Mouse (Mus musculus) stomach, postnatal 0 days (tissue): ENCODE results near the gene Gm45716. TPM values are rescaled to one million over a fixed set of nuclear protein-coding genes. Genes with fewer than 3 reads are reported as not detected.

Experiments used
- ATAC-seq: fragments of 200-750 bp; cut with Nextera tagmentation; 2 replicates; pipeline ENCODE4 v1.8.0; 2017; ENCODE audit not compliant: low FRiP score, low TSS enrichment
- DNase-seq: peaks from one replicate; pipeline ENCODE4 v3.0.0-alpha.2; 2016; ENCODE audit warnings: low spot score
- H3K27ac ChIP-seq: fragments of 300-500 bp; sonication (generic); replicated peaks from 2 replicates; pipeline ENCODE4 v1.5.1; 2014; ENCODE audit warnings: mild to moderate bottlenecking, control low read depth
- H3K27me3 ChIP-seq: fragments of 300-500 bp; sonication (generic); 2 replicates; pipeline ENCODE4 v1.6.1; 2014; ENCODE audit warnings: low read length; ENCODE audit not compliant: control insufficient read depth, insufficient read depth
- H3K36me3 ChIP-seq: fragments of 300-500 bp; sonication (generic); 2 replicates; pipeline ENCODE4 v1.6.1; 2014; ENCODE audit warnings: low read length, mixed read lengths; ENCODE audit not compliant: control insufficient read depth, insufficient read depth
- H3K4me1 ChIP-seq: fragments of 300-500 bp; sonication (generic); replicated peaks from 2 replicates; pipeline ENCODE4 v1.6.1; 2014; ENCODE audit warnings: antibody characterized with exemption; ENCODE audit not compliant: control insufficient read depth, insufficient read depth
- H3K4me2 ChIP-seq: fragments of 300-500 bp; sonication (generic); replicated peaks from 2 replicates; pipeline ENCODE4 v1.6.1; 2014; ENCODE audit warnings: low read depth, mild to moderate bottlenecking, control low read depth, moderate library complexity
- H3K4me3 ChIP-seq: fragments of 300-500 bp; sonication (generic); 2 replicates; pipeline ENCODE4 v1.5.1; 2014; ENCODE audit warnings: low read depth, low read length, control low read depth
- H3K9ac ChIP-seq: fragments of 300-500 bp; sonication (generic); 2 replicates; pipeline ENCODE4 v1.6.1; 2014; ENCODE audit warnings: mild to moderate bottlenecking, low read length, control low read depth, mixed read lengths
- H3K9me3 ChIP-seq: fragments of 300-500 bp; sonication (generic); 2 replicates; pipeline ENCODE4 v1.6.1; 2016; ENCODE audit warnings: low read length; ENCODE audit not compliant: control insufficient read depth
- CTCF ChIP-seq: IDR thresholded peaks from 2 replicates; pipeline ENCODE4 v1.5.1; 2016; ENCODE audit warnings: antibody characterized with exemption, low read depth, mild to moderate bottlenecking, moderate library complexity
- EP300 ChIP-seq: optimal IDR thresholded peaks from 2 replicates; pipeline ENCODE3; 2016; ENCODE audit warnings: antibody characterized with exemption
- WGBS: fragments of 180-500 bp; shearing (Covaris S2); extraction: QIAGEN DNeasy Blood & Tissue Kit; methylation state at CpG from one replicate; pipeline ENCODE4 v1.1.7; 2014; 5-methylcytosine and 5-hydroxymethylcytosine counted together
- polyA plus RNA-seq: library from polyadenylated mRNA; unstranded; fragments of >200 nt; fragmentation: Nextera tagmentation; extraction: Ambion mirVana; gene quantifications from 2 replicates; pipeline ENCODE4 v1.2.1, GENCODE M21; 2015

Gene Gm45716
- polyA plus RNA-seq, 1 experiment from 2014 or later = 7.0 TPM

- H3K27ac ChIP-seq = no peak overlapping the region
- 86% methylated on average over 9 of the region's 9 CpGs for WGBS
- H3K9me3 ChIP-seq = no peaks in the 10 kb centered on the region
- 0 out of 2 replicates have a peak, but pooled peaks cover 3% of the 10 kb centered on the region for H3K4me1 ChIP-seq
- ATAC-seq (no peak), DNase-seq (no peak)
- peaks cover 8% of the 10 kb centered on the region for H3K36me3 ChIP-seq
- no peak overlapping the region for H3K9ac ChIP-seq
- H3K4me2 ChIP-seq = no peak overlapping the region
- no peaks in the 10 kb centered on the region for H3K27me3 ChIP-seq
- TF ChIP-seq EP300 (no peak), CTCF (no peak)
- no peak overlapping the region for H3K4me3 ChIP-seq
Measured at GRCm38 (mm10) chr11:90259826-90260225, 72.3 kb downstream of the Gm45716 start.

GRCm38 (mm10) chr11:90264180-90264579 is 76.7 kb downstream of the Gm45716 start:
- H3K9me3 ChIP-seq = no peaks in the 10 kb centered on the region
- ATAC-seq = no peak
- WGBS = 83% methylated on average over 11 of the region's 11 CpGs
- TF ChIP-seq EP300 (no peak), CTCF (no peak)
- H3K4me2 ChIP-seq = no peak overlapping the region
- H3K36me3 ChIP-seq = peaks cover 8% of the 10 kb centered on the region
- H3K4me1 ChIP-seq = no peaks in the 10 kb centered on the region
- H3K27ac ChIP-seq = no peak overlapping the region
- DNase-seq = no peak
- H3K4me3 ChIP-seq = no peak overlapping the region
- H3K27me3 ChIP-seq = no peaks in the 10 kb centered on the region
- H3K9ac ChIP-seq = no peak overlapping the region

DNA sequence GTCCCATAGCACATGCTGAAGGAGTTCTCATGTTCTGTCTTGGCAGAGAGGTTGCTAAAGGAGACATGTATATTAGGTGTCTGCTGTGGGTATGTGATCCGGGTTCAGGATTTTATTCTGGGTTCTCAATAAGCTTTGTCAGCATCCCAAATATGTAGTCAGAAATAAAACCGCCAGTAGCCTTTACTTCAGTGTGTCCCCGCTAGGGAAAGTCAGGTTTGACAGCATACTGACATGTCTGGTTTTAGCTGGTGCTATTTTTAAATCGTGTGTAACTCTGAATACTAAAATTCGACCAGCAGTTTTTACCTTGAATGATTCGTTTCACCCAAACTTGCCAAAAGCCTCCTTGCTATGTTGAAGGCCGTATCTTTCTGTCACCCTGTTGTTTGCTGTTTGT is 78.1 kb downstream of the Gm45716 start:
- no peaks in the 10 kb centered on the region for H3K4me1 ChIP-seq
- no peak overlapping the region for H3K4me3 ChIP-seq
- no peak for DNase-seq
- ATAC-seq = no peak
- H3K9ac ChIP-seq = no peak overlapping the region
- H3K36me3 ChIP-seq = peaks cover 8% of the 10 kb centered on the region
- H3K9me3 ChIP-seq = no peaks in the 10 kb centered on the region
- TF ChIP-seq CTCF = no peak
- no peak for TF ChIP-seq EP300
- H3K27ac ChIP-seq = no peak overlapping the region
- no peaks in the 10 kb centered on the region for H3K27me3 ChIP-seq
- no peak overlapping the region for H3K4me2 ChIP-seq
- WGBS = 80% methylated on average over 7 of the region's 7 CpGs

DNA sequence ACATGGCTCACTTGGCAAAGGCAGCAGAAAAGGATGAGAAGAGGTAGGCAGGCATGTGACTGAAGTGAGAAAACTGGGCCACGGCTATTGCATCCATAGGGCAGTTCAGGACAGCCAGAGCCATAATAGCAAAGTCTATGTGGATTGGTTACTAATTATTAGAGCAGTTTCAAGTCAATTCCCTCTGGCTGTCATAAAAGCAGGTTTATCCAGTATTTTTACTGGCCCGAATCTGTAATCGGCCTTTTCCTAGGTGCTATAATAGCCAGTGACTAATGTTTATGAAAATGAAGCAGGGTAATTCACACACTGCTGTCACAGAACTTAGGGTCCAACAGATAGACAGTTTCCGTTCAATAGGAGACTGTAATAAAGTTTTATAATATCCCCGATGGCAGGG is 81.5 kb downstream of the Gm45716 start:
- ATAC-seq (no peak), DNase-seq (no peak)
- Histone ChIP-seq H3K27me3 (no peaks in the 10 kb centered on the region), H3K27ac (no peak overlapping the region), H3K4me1 (no peaks in the 10 kb centered on the region), H3K4me3 (no peak overlapping the region), H3K36me3 (peaks cover 3% of the 10 kb centered on the region; the same call in 1 of the 2 replicates), H3K9ac (no peak overlapping the region), H3K9me3 (no peaks in the 10 kb centered on the region), H3K4me2 (no peak overlapping the region)
- 71% methylated on average over 5 of the region's 5 CpGs for WGBS
- TF ChIP-seq EP300 (no peak), CTCF (no peak)

DNA sequence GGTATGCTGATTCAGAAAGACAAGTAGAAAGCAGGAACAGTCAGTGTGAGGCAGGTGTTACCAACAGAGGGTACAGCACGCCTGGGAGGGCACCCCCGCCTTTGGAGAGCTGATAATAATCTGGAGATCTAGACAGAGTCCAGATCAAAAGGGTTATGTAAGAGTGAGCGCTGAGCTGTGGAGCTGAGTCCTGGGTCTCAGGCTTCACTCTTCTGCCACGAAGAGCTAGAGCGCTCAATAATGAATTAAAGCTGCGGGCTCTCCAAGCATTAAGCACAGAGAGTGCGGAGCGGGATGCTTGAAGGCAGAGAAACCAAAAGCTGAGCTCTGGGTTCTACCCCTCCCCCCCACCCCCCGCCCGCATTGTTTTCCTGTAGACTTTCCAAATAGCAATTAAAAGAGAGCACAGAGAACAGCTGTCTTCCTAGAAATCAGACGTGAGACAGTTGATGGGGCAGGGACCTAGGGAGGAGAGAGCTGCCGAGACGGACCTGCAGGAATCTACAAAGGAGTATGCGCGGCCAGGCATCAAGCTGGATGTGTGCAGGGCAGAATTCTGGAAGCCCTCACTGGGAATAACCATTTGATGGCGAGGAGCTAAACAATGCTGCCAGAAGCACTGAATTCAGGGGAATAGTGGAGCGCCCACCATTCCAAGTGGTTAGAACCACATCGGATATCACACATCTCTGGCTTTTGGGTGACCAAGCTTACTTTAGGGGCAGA is 82.1 kb downstream of the Gm45716 start:
- 65% methylated on average over 18 of the region's 18 CpGs for WGBS
- H3K4me2 ChIP-seq = no peak overlapping the region
- H3K27me3 ChIP-seq = no peaks in the 10 kb centered on the region
- DNase-seq = no peak
- no peak overlapping the region for H3K9ac ChIP-seq
- no peaks in the 10 kb centered on the region for H3K9me3 ChIP-seq
- no peak for TF ChIP-seq CTCF
- no peak for TF ChIP-seq EP300
- no peak overlapping the region for H3K4me3 ChIP-seq
- no peak for ATAC-seq
- H3K4me1 ChIP-seq = no peaks in the 10 kb centered on the region
- no peak overlapping the region for H3K27ac ChIP-seq
- H3K36me3 ChIP-seq = no peaks in the 10 kb centered on the region

GRCm38 (mm10) chr11:90270132-90270877 is 82.8 kb downstream of the Gm45716 start:
- no peak for DNase-seq
- no peak for TF ChIP-seq CTCF
- no peak for TF ChIP-seq EP300
- H3K4me3 ChIP-seq = no peak overlapping the region
- WGBS = 58% methylated on average over 11 of the region's 11 CpGs
- no peaks in the 10 kb centered on the region for H3K27me3 ChIP-seq
- no peak for ATAC-seq
- H3K4me1 ChIP-seq = no peaks in the 10 kb centered on the region
- no peak overlapping the region for H3K27ac ChIP-seq
- H3K4me2 ChIP-seq = no peak overlapping the region
- H3K36me3 ChIP-seq = no peaks in the 10 kb centered on the region
- no peak overlapping the region for H3K9ac ChIP-seq
- no peaks in the 10 kb centered on the region for H3K9me3 ChIP-seq
